Mouse (Mus musculus) forebrain, embryonic 15.5 days (tissue): Measurements from ENCODE around the gene Zfp963. TPM values are rescaled to one million over a fixed set of nuclear protein-coding genes. Genes with fewer than 3 reads are reported as not detected.
"Not testable (repeated sequence)": the region's sequence is repeated elsewhere in the genome, so short reads cannot be mapped to it uniquely, and the experiment has no call there.

ENCODE experiments used
- ATAC-seq: fragments of 200-750 bp; cut with Nextera tagmentation; replicated peaks from 2 replicates; pipeline ENCODE4 v1.8.0; 2017; ENCODE audit warnings: mild to moderate bottlenecking, moderate TSS enrichment, moderate library complexity
- H3K27ac ChIP-seq: fragments of 300-500 bp; sonication (generic); replicated peaks from 2 replicates; pipeline ENCODE4 v1.5.1; 2015; ENCODE audit warnings: mild to moderate bottlenecking, inconsistent platforms
- H3K27me3 ChIP-seq: fragments of 300-500 bp; sonication (generic); 2 replicates; pipeline ENCODE4 v1.6.1; 2015; ENCODE audit warnings: inconsistent platforms
- H3K36me3 ChIP-seq: fragments of 300-500 bp; sonication (generic); 2 replicates; pipeline ENCODE4 v1.6.1; 2015; ENCODE audit warnings: mild to moderate bottlenecking, inconsistent platforms
- H3K4me1 ChIP-seq: fragments of 300-500 bp; sonication (generic); 2 replicates; pipeline ENCODE4 v1.6.1; 2015; ENCODE audit warnings: inconsistent platforms
- H3K4me2 ChIP-seq: fragments of 300-500 bp; sonication (generic); replicated peaks from 2 replicates; pipeline ENCODE4 v1.6.1; 2015; ENCODE audit warnings: mild to moderate bottlenecking, inconsistent platforms
- H3K4me3 ChIP-seq: fragments of 300-500 bp; sonication (generic); 2 replicates; pipeline ENCODE4 v1.5.1; 2015; ENCODE audit warnings: mild to moderate bottlenecking, inconsistent platforms
- H3K9ac ChIP-seq: fragments of 300-500 bp; sonication (generic); replicated peaks from 2 replicates; pipeline ENCODE4 v1.6.1; 2015; ENCODE audit warnings: mild to moderate bottlenecking, inconsistent platforms
- H3K9me3 ChIP-seq: fragments of 300-500 bp; sonication (generic); 2 replicates; pipeline ENCODE4 v1.6.1; 2016; ENCODE audit warnings: inconsistent platforms
- WGBS: fragments of 180-500 bp; shearing (Covaris S2); methylation state at CpG from one replicate; pipeline ENCODE4 v1.1.7; 2015; ENCODE audit warnings: mixed read lengths; 5-methylcytosine and 5-hydroxymethylcytosine counted together
- polyA plus RNA-seq: library from polyadenylated mRNA; unstranded; fragments of >200 nt; fragmentation: Nextera tagmentation; extraction: Ambion mirVana; gene quantifications from 2 replicates; pipeline ENCODE4 v1.2.1, GENCODE M21; 2015

The Zfp963 gene
- polyA plus RNA-seq, 1 experiment from 2014 or later: 8.7 TPM

DNA sequence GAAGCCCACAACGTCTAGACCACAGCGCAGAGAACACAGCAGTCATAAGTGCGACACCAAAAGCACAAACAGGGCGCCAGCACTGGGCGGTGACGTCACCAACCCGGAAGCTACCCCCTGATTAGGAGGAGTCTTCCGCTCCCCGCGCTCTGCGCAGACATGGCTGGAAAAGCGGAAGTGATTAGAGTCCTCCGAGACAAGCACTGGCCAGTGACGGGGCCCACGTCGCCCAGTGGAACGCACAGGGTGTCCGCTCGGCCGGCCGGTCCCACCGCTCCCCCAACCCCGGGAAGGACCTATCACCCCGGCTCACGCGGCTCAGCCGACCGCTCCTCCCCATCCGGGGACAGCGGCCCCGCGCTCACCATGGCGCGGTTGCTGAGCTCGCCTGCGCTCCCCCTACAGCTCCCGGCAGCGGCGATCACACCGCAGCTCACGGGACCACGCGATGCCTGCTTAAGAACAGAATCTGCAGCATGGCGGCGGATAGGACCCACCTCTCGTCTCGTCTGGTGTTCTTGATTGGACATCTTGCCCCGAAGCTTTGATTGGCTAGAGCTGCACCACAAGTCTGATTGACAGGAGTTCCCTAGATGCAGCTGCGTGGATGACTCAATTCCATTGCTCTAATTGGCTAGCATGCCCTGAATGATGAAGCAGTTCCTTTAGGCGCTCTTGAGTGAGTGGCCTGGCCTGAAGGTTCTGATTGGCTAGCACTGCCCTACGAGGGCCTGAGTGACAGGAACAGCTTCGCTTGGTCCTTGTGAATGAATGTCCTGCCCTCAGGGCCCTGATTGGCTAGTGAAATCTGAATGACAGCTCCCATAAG lies 33.2 kb downstream of the Zfp963 start:
- peak overlapping the region; percentile 88 for H3K4me3 ChIP-seq
- no peaks in the 10 kb centered on the region for H3K36me3 ChIP-seq
- peak; percentile 99 for ATAC-seq
- H3K9ac ChIP-seq: peak overlapping the region; percentile 99
- H3K27ac ChIP-seq: peak overlapping the region; percentile 100
- peak overlapping the region; percentile 47 for H3K4me2 ChIP-seq
- H3K4me1 ChIP-seq: peaks cover 32% of the 10 kb centered on the region
- H3K27me3 ChIP-seq: no peaks in the 10 kb centered on the region
- H3K9me3 ChIP-seq: no peaks in the 10 kb centered on the region
- under 1% methylated on average over 52 of the region's 52 CpGs for WGBS

GRCm38 (mm10) chr8:69715366-69715765 lies 34.4 kb downstream of the Zfp963 start:
- Histone ChIP-seq H3K36me3 (0 out of 2 replicates have a peak, but pooled peaks cover 2% of the 10 kb centered on the region), H3K4me1 (peaks cover 32% of the 10 kb centered on the region), H3K9me3 (no peaks in the 10 kb centered on the region), H3K4me2 (peak overlapping the region; percentile 47), H3K4me3 (peak overlapping the region; percentile 88), H3K27ac (no peak overlapping the region), H3K27me3 (no peaks in the 10 kb centered on the region), H3K9ac (no peak overlapping the region)
- ATAC-seq: no peak
- 77% methylated on average over 6 of the region's 6 CpGs for WGBS

GRCm38 (mm10) chr8:69713516-69713915 lies 36.3 kb downstream of the Zfp963 start:
- H3K9me3 ChIP-seq: no peaks in the 10 kb centered on the region
- no peak overlapping the region for H3K9ac ChIP-seq
- H3K4me2 ChIP-seq: no peak overlapping the region
- no peak overlapping the region for H3K27ac ChIP-seq
- H3K4me1 ChIP-seq: peaks cover 32% of the 10 kb centered on the region
- 92% methylated on average over 8 of the region's 8 CpGs for WGBS
- H3K36me3 ChIP-seq: peaks cover 19% of the 10 kb centered on the region
- no peak overlapping the region for H3K4me3 ChIP-seq
- no peaks in the 10 kb centered on the region for H3K27me3 ChIP-seq
- ATAC-seq: no peak

- H3K4me3 ChIP-seq, H3K9me3 ChIP-seq, H3K27me3 ChIP-seq, H3K4me2 ChIP-seq, H3K27ac ChIP-seq, H3K9ac ChIP-seq, ATAC-seq: not testable (repeated sequence)
- Histone ChIP-seq H3K36me3 (peaks cover 48% of the 10 kb centered on the region), H3K4me1 (peaks cover 26% of the 10 kb centered on the region)
- whole genome bisulfite sequencing: 98% methylated on average over 10 of the region's 10 CpGs
These were observed 39.1 kb downstream of the Zfp963 start, which contains the start of gene Zfp869 for GRCm38 (mm10) chr8:69710624-69711023. Gene Zfp869, minus strand, starts transcription at chr8:69710724.

- ATAC-seq: no peak
- H3K27ac ChIP-seq: no peak overlapping the region
- H3K27me3 ChIP-seq: no peaks in the 10 kb centered on the region
- H3K9me3 ChIP-seq: no peaks in the 10 kb centered on the region
- 80% methylated on average over 6 of the region's 6 CpGs for WGBS
- H3K9ac ChIP-seq: no peak overlapping the region
- H3K4me3 ChIP-seq: no peak overlapping the region
- no peak overlapping the region for H3K4me2 ChIP-seq
- no peaks in the 10 kb centered on the region for H3K4me1 ChIP-seq
- H3K36me3 ChIP-seq: peaks cover 40% of the 10 kb centered on the region
These were observed 48.0 kb downstream of the Zfp963 start for GRCm38 (mm10) chr8:69701810-69702209.

Other genes starting within 250 kb of the Zfp963 start
- gene Gm7697, start 227.0 kb downstream of the Zfp963 start, polyA plus RNA-seq: not detected in 2 replicates
- 43.9 and 44.7 TPM in 2 replicates for gene Zfp868, start 124.4 kb downstream of the Zfp963 start, polyA plus RNA-seq
- 1.9 and 2.2 TPM in 2 replicates for gene Zfp964, start 95.5 kb downstream of the Zfp963 start, polyA plus RNA-seq
- gene Zfp869, start 39.2 kb downstream of the Zfp963 start, polyA plus RNA-seq: 31.9 and 32.0 TPM in 2 replicates
- gene Gm20422, start 24.9 kb upstream of the Zfp963 start, polyA plus RNA-seq: 0.61 TPM in 1 of 2 replicates, not detected in the other
- 50.2 and 50.8 TPM in 2 replicates for gene Atp13a1, start 41.2 kb upstream of the Zfp963 start, polyA plus RNA-seq
- 48.2 and 48.3 TPM in 2 replicates for gene Zfp866, start 41.2 kb upstream of the Zfp963 start, polyA plus RNA-seq
- 42.4 and 44.4 TPM in 2 replicates for gene Gmip, start 58.7 kb upstream of the Zfp963 start, polyA plus RNA-seq
- gene Lpar2, start 72.5 kb upstream of the Zfp963 start, polyA plus RNA-seq: 0.65 and 0.89 TPM in 2 replicates
- gene Pbx4, start 82.5 kb upstream of the Zfp963 start, polyA plus RNA-seq: 54.7 and 55.3 TPM in 2 replicates
- 3.6 and 4.0 TPM in 2 replicates for gene Cilp2, start 137.7 kb upstream of the Zfp963 start, polyA plus RNA-seq
- gene Tssk6, start 152.2 kb upstream of the Zfp963 start, polyA plus RNA-seq: 3.4 and 3.8 TPM in 2 replicates
- 173 and 179 TPM in 2 replicates for gene Ndufa13, start 152.6 kb upstream of the Zfp963 start, polyA plus RNA-seq
- 8.9 and 9.0 TPM in 2 replicates for gene Yjefn3, start 152.7 kb upstream of the Zfp963 start, polyA plus RNA-seq
- gene Gatad2a, start 246.4 kb upstream of the Zfp963 start, polyA plus RNA-seq: 28.3 and 35.5 TPM in 2 replicates